ENCODE assay signal across 12 mouse cellular contexts in genomic region chr9:114920569-114920968, GRCm38 (mm10).
"Had no signal": no experiment of that assay in that cellular context is flagged by ENCODE, and none has a peak within 500 bp of the region (broad histone marks: within the 10 kb centered on the region; RNA-seq: fewer than 3 reads in every experiment).

No protein-coding gene starts in this region.

- H3K4me3 ChIP-seq: kidney, embryonic 15.5 days; left cerebral cortex, adult 2 months; limb, embryonic 12.5 days; midbrain, embryonic 10.5 days; myocyte; neural tube, embryonic 15.5 days had no signal

- DNase-seq: lung, adult 18-20 months; right cerebral cortex, postnatal 4 days; spleen, adult 18-20 months; thymus, adult 18-20 months; thymus, postnatal 25 days had no signal

- H3K27me3 ChIP-seq: kidney, embryonic 15.5 days; limb, embryonic 12.5 days; neural tube, embryonic 15.5 days had no signal

- H3K9me3 ChIP-seq: kidney, embryonic 15.5 days; limb, embryonic 12.5 days; midbrain, embryonic 10.5 days; neural tube, embryonic 15.5 days had no signal

- H3K27ac ChIP-seq: kidney, embryonic 15.5 days; left cerebral cortex, adult 2 months; limb, embryonic 12.5 days; liver, embryonic 14.5 days; midbrain, embryonic 10.5 days; neural tube, embryonic 15.5 days had no signal

- H3K4me2 ChIP-seq: kidney, embryonic 15.5 days; limb, embryonic 12.5 days; neural tube, embryonic 15.5 days had no signal

- H3K9ac ChIP-seq: kidney, embryonic 15.5 days; limb, embryonic 12.5 days; liver, embryonic 14.5 days; neural tube, embryonic 15.5 days had no signal
